Mouse (Mus musculus) spleen, postnatal 36 days (tissue): ENCODE data around the gene Mpdu1.
"Not testable (repeated sequence)": the region's sequence is repeated elsewhere in the genome, so short reads cannot be mapped to it uniquely, and the experiment has no call there.

Experiments used
- DNase-seq, 2 experiments: peaks; one replicate each; pipeline ENCODE4 v3.0.0; 2022; ENCODE audit warnings: low spot score in 2 of 2, mixed read lengths in 1 of 2

The Mpdu1 gene

GRCm38 (mm10) chr11:69662213-69662966, at the start of gene Mpdu1:
Gene Mpdu1, minus strand, starts transcription at chr11:69662642.
- peak; percentile 96 to 98 for DNase-seq

DNA sequence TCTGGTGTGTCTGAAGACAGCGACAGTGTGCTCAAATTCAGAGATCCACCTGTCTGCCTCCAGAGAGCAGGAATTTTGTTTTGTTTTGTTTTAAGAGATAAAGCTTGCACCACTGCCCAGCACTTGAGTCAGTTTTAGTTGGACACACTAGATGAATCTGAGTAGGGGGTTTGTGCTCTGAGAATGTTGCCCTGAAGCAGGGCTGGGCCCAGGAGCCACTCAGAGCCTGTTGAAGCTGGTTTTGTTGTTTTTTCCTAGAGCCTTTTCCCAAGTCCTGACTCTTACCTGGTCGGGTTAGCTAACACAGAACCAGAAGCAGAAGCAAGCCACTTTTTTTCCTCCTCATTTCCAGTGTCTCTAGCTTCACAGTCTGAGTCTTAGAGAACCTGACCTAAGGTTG, 48.6 kb upstream of the Mpdu1 start:
- DNase-seq, result no peak

DNA sequence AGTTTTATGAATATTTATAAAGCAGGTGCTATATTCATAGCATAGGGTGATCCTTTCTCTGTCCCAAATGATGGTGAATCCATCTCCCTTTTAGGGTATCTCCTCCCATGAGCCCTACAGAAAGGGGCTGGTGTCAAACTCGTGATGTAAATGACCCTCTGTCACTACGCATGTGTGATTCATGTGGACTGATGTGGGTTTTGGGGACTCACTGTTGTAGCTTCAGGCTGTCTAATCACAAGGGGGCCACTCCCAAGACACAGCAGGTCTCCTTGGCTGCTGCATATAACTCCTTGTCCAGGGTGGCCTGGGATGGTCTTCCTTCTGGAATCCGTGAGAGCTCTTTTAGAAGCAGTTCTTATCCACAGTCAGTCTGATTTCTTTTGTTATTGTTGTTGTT, 48.0 kb upstream of the Mpdu1 start:
- no peak for DNase-seq

DNA sequence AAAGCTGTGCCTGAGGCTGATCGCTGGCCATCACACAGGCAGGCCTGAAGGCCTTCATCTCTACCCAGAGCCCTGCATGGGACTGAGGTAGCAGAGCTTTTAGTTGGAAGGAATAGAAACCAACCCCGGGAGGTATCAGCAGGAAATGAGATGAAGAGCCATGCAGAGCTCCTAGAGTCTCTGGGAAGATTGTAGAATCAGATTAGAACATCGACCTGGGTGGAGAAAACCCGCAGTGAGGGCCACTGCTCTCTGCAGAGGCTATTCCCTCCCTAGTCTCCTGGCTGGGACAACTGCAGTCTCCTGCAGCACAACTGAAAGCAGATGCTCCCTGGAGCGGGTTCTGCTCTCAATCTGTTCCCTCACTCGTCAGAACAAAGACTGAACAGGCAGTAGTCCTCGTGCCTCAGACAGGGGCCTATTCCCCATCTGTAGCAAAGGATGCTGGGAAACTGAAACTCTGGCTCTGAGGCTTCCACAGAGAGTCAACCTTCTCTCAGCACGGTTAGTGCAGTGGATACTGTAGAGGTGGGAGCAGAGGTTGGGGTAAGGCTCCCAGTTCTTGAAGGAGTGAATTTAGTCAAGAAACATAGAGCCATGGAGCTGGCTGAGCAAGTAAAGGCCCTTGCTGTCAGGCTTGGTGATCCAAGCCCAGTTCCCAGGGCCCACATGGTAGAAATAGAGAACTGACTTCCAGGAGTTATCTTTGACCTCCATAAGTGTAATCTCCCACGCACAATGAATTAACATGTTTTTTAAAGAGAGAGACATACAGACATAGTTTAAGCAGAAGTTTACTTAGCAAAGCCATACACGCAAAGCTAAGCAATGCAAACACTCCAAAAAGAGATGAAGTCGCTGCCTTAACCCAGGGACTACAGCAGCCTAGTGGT, 47.4 kb upstream of the Mpdu1 start:
- no peak for DNase-seq

DNA sequence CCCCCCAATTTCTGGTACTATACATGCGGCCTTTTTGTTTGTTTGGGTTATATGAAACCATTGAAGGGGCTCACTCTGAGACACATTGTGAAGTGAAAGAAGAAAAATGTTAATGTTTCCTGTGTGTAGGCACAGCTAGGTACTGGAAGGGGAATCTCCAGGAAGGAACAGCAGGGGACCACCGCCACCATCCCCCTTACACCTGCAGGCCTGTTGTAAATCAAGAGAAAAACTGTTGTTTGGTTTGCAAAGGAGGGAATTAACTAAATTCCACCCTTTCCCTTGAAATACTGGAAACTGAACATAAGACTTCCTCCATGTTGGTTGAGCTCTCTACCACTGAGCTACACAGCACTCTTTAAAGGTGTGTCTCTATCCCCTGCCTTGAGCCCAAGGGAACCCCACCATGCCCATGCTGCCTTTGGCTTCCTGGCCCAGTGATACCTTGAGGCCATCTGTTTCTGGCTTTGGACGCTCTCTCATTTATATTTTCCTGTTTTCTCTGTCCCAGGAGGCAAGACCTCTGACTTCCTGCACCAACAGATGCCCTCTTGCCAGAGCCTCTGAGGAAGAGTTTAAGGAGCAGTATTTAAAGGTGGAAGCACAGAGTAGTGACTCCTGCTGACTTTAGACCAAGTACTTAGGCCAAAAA, 46.3 kb upstream of the Mpdu1 start:
- DNase-seq, result no peak

DNA sequence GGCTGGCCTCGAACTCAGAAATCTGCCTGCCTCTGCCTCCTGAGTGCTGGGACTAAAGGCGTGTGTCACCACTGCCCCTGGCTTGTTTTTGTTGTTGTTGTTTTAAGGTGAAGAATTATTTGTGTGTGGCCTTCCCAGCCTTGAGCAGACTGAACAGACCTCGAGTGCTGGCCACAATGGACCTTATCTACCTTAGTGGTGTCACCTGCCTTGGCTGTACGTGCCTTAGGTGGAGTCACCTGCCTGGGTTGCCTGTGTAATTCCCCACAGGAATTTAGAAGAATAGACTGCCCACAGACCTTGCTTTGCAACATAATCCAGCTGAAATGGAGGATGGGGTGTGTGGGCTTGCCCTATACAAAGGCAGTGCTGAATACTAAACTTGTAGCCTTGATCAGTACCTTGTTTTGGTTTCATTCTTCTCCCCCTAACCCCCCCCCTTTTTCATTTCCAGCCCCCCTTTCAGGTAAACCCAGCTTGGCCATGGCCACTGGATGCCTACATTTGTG, 45.5 kb upstream of the Mpdu1 start:
- DNase-seq, result no peak

DNA sequence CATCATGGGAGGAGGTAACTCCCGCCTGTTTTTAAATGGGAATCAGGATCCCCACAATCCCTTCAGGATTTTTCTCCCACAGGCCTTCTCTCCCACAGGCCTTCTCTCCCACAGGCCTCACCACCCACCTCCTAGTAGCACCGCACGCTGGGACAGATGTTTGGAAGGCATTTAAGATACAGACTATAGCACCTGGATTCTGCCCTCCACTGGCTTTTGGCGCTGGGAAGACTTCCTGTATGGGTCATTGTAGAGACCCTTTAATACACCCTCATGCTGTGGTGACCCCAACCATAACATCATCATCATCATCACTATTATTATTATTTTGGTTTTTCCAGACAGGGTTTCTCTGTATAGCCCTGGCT, 45.0 kb upstream of the Mpdu1 start:
- DNase-seq, result no peak

DNA sequence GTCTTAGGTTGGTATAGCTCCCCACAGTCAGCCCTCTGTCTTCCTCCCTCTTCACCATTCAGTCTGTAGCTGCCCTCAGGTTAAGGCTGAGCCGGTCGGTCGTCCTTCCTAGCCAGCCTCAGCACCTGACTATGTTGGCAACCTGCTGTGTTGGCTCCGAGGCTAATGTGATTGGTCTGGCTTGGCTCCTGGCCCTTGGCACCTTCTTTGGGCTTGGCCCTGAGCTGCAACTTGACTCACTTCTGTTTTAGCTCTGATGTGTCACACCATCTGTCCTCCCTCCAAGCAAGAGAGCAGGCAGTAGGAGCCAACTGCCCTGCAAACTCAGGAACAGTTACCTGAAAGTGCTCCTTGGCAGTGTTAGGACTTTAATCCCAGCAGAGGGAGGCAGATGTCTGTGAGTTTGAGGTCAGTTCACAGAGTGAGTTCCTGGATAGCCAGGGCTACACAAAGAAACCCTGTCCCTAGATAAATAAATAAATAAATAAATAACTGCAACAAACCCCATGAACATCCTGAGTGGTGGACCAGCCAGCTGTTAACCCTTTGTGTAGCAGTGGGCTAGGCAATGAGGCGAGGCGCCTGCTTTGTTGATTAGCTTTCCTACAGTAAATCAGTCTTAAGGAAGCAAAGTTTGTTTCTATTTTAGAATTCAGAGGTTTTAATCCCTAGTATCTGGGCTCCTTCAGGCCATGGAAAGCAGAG, 44.5 kb upstream of the Mpdu1 start:
- DNase-seq, result no peak

DNA sequence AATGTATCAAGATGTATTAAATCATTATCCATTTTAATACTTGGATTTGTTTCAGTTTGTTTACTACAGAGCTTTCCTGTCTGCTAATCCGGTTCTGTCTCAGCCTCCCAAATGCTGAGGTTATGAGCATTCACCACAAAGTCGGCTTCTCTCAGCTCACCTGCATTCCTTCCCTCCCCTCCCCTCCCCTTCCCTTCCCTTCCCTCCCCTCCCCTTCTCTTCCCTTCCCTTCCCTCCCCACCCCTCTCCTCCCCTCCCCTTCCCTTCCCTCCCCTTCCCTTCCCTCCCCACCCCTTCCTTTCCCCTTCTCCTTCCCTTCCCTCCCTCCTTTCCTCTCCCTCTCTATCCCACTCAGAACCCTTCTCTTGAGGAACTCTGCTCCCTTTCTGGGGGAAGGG, 42.2 kb upstream of the Mpdu1 start:
- DNase-seq, result no peak

DNA sequence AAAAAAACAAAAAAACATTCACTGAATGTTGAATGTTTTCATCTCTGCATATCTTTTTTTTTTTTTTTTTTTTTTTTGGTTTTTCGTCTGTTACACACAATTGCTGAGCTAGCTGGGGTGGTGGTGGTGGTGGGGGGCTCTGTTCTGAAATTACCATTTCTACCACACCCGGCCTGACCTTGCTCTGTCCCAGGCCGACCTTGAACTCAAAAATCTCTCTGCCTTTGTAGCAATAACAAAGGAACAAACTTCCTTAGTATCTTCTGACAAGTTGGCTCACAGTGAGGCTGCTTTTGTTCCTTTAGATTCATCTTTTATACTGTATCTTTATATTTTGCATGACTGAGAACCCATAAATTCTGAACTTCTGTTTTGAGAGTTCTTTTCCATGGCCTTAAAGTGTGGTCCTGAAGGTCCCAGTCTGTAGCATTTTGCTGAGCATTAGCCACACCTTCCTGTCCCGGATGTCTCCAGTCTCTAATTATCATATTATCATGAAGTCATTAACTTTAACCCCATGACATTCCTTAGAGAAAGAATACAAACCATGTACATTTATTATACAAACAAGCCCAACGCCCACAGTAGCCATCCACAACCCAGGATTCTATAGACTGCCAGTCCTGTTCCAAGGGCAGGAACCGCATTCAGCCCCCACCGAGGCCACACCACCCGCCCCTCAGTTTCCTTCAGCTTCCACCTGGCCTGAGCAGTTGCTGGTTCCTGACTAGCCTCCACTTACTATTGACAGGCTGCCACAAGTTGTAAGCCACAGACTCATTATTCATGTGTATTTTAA, 41.6 kb upstream of the Mpdu1 start:
- no peak for DNase-seq

DNA sequence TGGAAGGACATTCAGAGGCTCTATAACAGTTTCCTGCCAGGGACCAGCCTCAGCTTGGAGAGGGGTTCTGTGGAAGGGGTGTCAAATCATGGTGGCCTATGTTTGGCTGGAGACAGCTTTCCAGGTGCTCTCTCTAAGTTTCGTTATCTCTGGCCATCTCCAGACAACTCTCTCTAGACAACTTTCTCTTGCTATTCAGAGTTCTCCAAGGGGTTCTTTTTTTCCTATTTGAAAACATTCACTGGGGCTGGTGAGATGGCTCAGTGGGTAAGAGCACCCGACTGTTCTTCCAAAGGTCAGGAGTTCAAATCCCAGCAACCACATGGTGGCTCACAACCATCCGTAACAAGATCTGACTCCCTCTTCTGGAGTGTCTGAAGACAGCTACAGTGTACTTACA, 40.9 kb upstream of the Mpdu1 start:
- not testable (repeated sequence) for DNase-seq

DNA sequence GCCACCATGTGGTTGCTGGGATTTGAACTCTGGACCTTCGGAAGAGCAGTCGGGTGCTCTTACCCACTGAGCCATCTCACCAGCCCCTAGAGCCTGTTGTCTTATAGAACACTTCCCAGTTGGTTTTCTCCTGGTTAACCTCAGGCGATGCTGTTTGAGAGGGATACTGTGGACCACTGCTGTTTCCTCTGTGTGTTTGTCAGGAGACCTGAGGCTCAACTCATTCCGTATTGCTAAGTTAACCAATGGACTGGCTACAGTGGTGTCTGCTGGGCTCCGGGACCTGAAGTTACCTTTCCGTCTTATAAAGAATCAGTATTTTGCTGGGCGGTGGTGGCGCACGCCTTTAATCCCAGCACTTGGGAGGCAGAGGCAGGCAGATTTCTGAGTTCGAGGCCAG, 40.4 kb upstream of the Mpdu1 start:
- DNase-seq, result not testable (repeated sequence)

DNA sequence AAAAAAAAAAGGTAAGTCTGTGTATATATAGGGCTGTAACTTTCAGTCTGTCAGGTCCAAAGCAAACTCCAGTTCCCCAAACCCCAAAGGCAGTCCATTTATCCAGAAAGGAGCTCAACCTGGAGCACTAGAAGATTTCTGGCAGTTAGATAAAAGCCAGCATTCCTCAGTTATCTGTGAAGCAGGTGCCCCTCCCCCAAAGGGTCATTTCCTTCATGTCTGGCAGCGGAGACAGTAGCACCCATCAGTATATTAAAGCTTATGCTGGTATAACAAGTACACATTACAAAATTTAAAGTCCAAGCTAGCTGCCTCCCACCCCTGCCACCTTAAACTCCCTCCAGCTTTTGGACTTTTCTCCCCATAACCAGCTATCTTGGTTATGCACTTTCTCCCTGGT, 37.2 kb upstream of the Mpdu1 start:
- no peak for DNase-seq

- no peak for DNase-seq
Observed at GRCm38 (mm10) chr11:69698574-69698973, 36.1 kb upstream of the Mpdu1 start.

DNA sequence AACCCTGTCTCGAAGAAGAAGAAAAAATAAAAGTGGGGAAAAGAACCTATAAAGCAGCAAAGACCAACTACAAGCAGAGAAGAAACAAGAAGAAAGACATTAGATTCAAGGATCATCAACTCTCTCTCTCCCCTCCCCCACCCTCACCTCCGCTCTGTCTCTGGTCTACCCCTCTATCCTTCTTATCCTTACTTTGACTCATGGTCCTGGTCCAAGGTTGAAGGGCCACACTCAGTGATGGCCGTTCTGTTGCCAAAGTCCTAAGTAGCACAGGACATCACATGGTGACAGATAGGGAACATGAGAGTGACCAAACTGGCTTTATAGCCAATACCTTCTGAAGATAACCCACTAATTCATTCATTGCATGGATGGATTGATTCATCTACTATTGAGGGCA, 35.0 kb upstream of the Mpdu1 start:
- DNase-seq, result no peak

- DNase-seq, result peak; percentile 28 to 37
Observed at GRCm38 (mm10) chr11:69695361-69696181, 33.1 kb upstream of the Mpdu1 start, which contains the start of the genes Tnfsf12 and Tnfsfm13. Gene Tnfsf12, minus strand, starts transcription at chr11:69695849. Gene Tnfsfm13, minus strand, starts transcription at chr11:69696098.

DNA sequence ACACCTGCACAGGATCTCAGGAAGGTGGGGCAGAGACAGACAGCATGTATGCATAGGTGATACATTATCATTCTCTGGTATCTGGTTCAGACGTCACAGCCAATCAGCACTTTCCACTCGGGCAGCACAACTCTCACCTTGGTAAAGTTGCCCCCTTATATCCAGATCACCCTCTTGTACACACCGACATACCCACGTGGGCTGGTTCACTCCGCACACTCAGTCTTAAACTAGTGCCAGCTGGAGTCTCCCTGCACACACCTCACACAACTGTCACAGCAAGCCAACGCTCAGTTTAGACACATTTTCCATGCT, 32.6 kb upstream of the Mpdu1 start:
- no peak for DNase-seq

DNA sequence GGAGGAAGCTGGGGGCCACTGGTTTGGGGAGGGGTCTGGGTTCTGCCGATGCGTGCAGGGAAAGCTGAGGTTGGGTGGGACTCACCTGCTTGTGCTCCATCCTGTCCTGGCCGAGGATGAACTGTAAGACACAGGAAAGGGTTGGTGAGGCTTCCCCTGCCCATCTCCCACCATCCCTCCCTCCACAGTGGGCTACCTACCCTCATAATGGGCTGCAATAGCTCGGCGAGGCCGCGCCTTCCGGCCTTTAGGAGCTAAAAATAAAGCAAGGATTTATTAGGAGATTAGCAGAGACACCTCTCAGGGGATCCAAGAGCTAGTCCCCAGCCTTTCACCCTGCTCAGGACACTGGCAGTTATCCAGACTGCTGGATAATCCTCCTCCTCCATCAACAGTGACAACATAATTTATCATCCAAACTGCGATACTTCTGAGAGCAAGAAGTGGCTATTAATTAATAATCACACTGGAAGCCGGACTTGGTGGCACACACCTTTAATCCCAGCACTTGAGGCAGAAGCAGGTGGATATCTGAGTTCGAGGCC, 31.1 kb upstream of the Mpdu1 start:
- DNase-seq, result no peak

- DNase-seq, result no peak
Observed at GRCm38 (mm10) chr11:69692863-69693262, 30.4 kb upstream of the Mpdu1 start.
